Mouse (Mus musculus) thymus, adult 2 months (tissue): Measurements from ENCODE around the gene Cpne5.

ENCODE experiments used
- CTCF ChIP-seq: fragments of 200-500 bp; IDR thresholded peaks from 2 replicates; pipeline ENCODE4 v1.5.1; 2012; ENCODE audit warnings: mild to moderate bottlenecking, control low read depth, low read length, moderate library complexity, borderline replicate concordance; ENCODE audit not compliant: control insufficient read depth, poor library complexity, insufficient read depth; ENCODE audit errors: extremely low read depth
- POLR2A ChIP-seq: fragments of 200-500 bp; IDR thresholded peaks from 2 replicates; pipeline ENCODE4 v1.6.1; 2012; ENCODE audit warnings: mild to moderate bottlenecking, low read length, control low read depth, moderate library complexity; ENCODE audit not compliant: control insufficient read depth, poor library complexity, insufficient read depth; ENCODE audit errors: extremely low read depth

- TF ChIP-seq CTCF (no peak), POLR2A (no peak)
These were observed 52.5 kb downstream of the Cpne5 start for GRCm38 (mm10) chr17:29185376-29186046.
